Mouse (Mus musculus): ENCODE data around the gene Pdzk1.

DNA sequence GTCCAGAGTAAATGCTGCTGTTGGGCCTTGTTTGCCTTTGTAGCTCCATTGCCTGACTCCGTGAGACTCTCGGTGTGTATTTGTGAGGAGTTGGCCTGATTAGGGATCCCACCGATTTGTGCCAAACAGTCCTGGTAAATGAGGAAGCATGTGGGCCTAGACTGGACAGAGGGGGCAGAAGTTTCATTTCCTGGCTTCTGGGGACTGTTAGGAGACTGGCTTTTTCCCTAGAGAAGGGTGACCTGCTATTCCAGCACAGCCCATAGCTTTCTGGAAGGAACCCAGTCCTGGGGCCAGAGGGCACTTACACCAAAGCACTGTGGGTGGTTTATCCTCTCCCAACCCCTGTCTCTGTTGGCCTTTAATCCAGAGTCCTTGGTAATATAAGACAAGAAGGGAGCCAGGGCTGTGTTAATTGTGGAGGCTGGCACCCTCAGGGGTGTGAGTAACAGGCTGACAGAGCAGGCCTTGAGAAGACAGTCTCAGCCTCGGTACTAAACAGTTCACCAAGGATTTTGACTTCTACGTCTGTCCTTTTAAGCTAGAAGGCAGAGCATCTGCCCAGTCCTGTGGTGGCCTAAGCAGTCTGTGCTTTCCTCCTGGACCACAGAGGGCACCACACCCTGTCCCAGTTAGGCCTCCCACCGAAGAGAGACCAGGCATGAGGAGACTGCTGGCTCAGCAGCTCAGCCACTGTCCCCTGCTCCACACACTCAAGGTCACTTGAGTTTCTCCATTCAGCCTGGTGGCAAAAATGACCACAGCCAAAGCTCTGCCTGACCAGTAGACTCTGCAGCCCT is 8.8 kb upstream of the Pdzk1 start:
- TF ChIP-seq CTCF (IDR thresholded peaks at IDR 0.05; ENCODE audit: low read depth), result no peak
- TF ChIP-seq EP300 (IDR thresholded peaks at IDR 0.05; ENCODE audit: low read depth), result no peak
